Mouse (Mus musculus): ENCODE measurements at regions not wholly inside any gene's neighbourhood (a gene's known extent, or its start where the extent isn't known, plus 50 kb on each side); places are given as distances from the start of the nearest gene placed in this dataset.

GRCm38 (mm10) chr6:31065419-31065818, 106.5 kb upstream of the Klf14 start:
- no peak for DNase-seq

- no peak for DNase-seq
These were observed 108.0 kb upstream of the Klf14 start for GRCm38 (mm10) chr6:31066861-31067260.

- DNase-seq: no peak
These were observed 108.6 kb upstream of the Klf14 start for GRCm38 (mm10) chr6:31067453-31067852.

DNA sequence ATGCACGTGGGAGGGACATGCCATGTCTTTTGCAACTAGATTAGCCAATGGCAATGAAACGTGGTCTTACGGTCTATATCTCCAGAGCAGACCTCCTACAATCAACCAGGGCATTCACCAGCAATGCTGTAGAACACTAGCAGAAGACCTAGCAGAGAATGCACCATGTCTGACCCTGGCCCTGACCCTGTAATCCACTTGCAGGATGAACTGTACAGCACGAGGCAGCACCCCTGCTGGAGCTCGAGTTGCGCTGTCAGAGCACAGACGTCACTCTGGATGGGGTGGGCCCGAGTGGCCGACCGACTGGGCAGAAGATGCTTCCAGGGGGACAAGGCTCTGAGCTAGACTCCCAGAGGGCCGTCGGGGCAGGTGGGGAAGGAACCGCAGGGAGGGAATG, 110.4 kb upstream of the Klf14 start:
- no peak for DNase-seq

DNA sequence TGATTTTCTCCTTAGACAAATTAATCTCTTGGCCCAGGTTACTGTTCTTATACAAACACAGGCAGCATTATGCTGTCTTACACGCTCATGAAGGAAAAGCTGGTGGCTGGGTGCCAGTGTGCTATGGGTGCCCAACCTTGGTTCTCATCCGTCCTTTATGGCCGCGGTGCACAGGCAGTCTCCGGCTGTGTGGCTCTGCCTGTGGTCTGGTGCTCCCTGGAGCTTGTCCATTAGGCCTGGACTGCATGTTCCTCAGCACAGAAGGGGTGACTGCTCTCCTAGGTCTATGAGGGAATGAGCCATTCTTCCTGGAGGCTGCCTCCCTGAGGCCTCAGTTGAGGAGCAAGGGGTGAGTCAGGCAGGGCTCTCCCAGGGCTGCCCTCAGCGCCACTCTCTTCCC, 111.7 kb upstream of the Klf14 start:
- DNase-seq: no peak

- no peak for DNase-seq
These were observed 112.1 kb upstream of the Klf14 start for GRCm38 (mm10) chr6:31070966-31071365.

DNA sequence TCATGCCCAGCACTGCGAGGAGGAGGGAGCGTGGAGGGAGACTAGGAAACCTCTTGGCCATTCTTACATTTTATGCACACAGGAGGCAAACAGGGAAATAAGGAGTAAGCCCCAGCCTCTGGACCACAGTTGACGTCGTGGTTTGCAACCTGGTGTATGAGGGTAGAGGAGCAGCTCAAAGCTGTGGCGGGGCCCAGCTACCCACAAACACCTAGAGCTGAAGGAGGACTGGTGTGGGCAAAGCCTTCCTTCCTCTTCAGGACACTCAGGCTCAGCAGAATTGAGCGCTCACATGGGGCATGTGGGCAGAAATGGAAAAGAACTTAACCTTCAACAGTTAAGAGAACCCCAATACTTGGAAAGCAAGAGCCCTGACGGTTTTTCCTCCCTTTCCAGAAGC, 113.2 kb upstream of the Klf14 start:
- DNase-seq: no peak

GRCm38 (mm10) chr6:31072559-31072958, 113.7 kb upstream of the Klf14 start:
- no peak for DNase-seq

DNA sequence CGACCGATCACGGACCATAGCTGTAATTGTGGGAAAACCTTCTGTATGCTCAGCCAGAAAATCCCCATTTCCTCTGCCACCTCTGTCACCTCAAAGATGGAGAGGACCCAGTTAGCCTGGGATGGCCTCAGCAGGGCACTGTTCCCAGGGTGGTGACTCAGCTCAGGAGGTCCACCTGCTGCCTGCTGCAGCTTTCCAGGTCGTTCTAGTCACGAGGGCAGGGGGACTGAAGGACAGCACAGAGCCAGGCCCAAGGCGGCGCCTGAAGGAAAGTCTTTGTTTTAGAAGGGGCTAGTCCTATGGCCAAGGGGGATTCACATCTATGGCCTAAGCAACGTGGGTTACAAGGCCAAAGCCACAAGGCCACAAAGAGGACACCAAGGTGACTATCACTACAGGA, 114.5 kb upstream of the Klf14 start:
- DNase-seq: no peak

DNA sequence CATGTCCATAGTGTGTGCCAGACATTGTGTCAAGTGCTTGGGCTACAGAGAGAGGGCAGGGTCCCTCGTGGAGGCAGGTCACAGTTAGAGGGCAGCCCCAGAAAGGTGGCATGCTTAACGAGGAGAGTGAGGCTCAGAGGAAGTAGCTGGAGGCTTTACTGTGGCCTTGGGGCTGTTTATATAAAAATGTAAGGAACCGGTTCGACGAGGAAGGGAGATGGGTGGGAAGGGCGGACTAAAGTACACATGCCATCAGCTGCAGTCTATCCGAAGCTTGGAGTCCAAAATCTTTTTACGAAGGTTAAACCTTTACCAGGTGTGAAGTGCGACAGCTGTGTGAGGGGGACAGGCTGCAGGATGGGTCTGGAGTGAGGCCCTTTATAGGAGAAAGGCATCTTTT, 115.5 kb upstream of the Klf14 start:
- DNase-seq: no peak

GRCm38 (mm10) chr6:31075209-31075571, 116.3 kb upstream of the Klf14 start:
- DNase-seq: no peak

DNA sequence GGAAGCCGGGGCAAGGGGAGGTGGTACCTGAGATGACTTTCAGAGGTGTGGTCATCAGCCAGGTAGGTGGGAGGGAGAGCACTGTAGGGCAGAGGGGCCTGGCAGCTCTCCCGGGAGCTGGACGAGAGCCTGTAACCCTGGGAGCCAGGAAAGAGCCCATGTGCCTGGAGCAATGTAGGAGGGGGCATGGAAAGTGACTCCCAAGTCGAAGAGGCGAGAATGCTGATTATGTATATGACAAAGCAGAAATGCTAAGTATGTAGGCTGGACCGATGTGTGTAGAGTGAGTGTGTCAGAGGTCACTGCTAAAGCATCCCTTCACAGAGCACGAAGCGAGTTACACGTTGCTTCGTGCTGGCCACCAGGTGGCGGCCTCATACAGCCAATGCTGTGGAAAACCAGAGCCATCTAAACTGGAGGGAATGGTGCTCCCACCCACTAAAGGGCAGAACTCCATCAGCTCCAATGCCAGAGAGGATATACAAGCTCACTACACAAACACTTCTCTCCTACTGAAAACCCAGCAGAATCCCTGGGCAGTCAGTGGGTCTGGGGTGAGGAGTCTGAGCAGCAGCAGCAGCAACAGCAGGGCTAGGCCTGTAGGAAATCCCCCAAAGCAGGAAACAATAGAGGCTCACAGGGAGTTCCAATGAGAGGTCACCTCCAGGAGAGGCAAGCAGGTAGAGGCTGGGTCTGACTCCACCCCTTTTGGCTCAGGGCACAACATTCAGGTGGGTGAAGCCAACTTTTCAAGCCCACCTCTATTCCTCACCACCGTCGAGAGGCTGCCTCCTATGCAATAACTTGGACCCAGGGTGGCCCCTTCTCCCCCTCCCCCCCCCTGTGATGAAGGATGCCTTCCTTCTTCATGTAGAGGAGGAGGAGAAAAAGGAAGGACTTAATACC, 116.9 kb upstream of the Klf14 start:
- DNase-seq: peak; percentile 33 to 43

DNA sequence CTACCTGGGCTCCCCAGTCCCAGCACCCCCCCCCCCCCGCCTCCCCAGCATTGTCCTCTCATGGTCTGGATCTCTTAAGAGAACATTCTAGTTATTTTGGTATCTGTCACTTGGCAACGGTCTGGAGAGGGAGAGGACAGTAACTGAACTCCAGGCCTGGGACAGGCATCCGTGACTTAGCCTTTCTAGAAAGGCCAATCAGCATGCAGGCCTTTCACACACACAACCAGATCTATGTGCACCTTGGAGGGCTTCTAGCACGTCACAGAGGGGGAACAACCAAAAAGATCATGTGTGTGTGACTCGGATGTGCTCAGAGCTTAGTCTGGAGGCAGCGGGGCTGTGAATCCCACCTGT, 117.6 kb upstream of the Klf14 start:
- DNase-seq: no peak

GRCm38 (mm10) chr6:31077216-31077615, 118.3 kb upstream of the Klf14 start:
- DNase-seq: no peak

DNA sequence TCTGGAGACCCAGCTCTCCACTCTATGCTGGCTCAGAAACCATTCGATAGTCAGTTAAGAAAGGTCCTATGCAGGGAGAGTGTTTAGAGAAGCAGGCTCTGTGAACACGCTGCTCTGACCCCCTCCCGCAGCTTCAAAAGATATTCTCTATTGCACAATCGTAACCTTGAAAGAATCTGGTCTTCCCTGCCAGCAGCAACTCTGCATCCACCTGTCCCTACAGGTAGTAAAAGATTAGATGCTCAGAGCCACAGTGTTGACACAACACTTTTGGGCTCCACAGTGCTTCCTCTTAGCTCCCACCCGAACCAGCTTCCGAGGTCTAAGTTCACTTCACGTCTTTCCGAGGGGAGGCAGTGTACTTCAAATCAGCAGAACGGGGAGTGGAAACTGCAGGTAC, 118.9 kb upstream of the Klf14 start:
- no peak for DNase-seq

DNA sequence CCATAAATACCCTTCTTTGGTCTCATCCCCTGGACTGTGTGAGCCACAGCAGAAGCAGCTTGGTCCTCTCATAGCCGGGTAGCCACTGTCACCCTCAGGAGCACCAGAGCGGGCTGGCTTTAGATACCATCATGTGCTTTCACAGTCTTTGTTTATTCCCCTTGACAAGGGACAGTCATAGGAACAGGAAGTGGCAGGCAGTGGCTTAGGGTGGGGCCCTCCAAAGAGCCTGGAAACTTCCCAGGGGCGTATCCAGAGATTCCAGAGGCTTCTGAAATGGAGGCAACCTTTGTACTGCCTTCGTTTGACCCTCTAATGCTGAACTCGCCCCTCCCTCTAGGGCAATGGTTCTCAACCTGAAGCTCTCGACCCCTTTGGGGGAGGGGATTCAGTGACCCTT, 119.5 kb upstream of the Klf14 start:
- no peak for DNase-seq

DNA sequence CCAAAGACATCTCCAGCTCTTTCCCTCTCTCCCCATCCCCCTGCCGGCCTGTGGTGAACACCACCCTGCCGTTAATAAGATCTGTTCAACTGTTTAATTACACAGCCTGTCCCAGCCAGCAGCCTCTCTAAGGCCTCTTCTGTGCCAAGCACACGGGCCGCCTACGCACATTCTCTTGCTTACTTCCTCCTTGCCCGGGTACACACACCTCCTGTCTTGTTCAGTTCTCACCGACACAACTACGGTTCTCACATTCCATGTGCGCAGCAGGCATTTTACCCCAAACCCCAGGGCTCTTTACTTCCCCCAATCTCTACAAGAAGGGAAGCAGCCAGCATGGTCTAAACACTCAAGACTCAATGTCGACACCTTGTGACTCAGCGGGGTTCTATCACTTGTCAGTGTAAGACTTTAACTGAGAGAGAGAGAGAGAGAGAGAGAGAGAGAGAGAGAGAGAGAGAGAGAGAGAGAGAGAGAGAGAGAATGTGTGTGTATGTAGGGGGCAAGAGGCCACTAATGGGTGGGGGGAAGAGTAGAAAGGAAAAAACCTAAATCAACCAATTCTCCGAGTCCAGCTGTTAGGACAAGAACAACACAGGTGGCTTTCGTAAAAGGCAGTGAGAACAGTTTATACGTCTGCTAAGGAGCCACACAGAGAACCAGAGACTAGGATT, 120.8 kb upstream of the Klf14 start:
- no peak for DNase-seq

- no peak for DNase-seq
These were observed 121.4 kb upstream of the Klf14 start for GRCm38 (mm10) chr6:31080279-31080678.

- no peak for DNase-seq
These were observed 121.8 kb upstream of the Klf14 start for GRCm38 (mm10) chr6:31080691-31081090.

- no peak for DNase-seq
These were observed 122.4 kb upstream of the Klf14 start for GRCm38 (mm10) chr6:31081238-31081637.

DNA sequence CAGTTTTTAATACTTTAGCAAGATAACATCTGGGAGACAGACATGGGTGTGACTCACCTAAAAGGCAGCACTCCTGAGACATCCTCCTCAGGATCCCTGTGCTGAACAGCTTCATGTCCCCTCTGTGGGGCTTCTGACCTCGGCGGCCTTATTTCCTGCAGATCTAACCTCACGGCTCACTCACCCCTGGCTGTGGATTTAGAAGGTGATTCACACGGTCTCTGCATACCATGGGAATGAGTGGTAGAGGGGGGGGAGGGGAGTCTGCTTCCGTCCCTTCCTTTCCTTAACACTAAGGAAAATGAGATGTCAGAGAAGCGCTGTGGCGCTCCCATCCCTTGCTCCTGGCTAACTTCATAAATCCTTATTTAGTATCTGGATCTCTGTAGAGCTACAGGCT, 123.1 kb upstream of the Klf14 start:
- DNase-seq: no peak

GRCm38 (mm10) chr6:31082613-31083470, 124.0 kb upstream of the Klf14 start:
- DNase-seq: no peak

DNA sequence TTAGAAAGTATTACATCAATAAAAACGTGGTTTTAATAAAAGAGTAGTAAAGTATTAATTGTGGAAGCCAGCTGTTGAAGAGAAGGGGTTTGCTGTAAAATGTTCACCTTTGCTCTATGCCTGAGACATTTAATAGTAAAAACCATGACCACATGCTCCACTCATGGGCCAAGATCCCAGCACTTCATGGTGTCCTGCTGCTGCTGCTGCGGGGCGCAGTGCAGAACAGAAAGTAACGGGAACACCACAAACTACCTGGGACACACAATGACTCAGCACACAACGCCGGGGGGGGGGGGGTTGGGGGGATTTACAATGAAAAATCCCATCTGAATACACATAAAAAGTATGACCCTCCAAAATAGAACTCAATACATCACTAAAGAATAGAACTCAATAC, 124.8 kb upstream of the Klf14 start:
- no peak for DNase-seq

Measured in thymus, adult 18-20 months (tissue).